Mouse (Mus musculus) cerebellum, postnatal 25 days (tissue): Measurements from ENCODE around the gene Trit1.
"Not testable (repeated sequence)": the region's sequence is repeated elsewhere in the genome, so short reads cannot be mapped to it uniquely, and the experiment has no call there.

ENCODE experiments used
- DNase-seq, 2 experiments: peaks; one replicate each; pipeline ENCODE4 v3.0.0; 2021; ENCODE audit warnings: mixed read lengths in 2 of 2

The Trit1 gene

GRCm38 (mm10) chr4:123016451-123016957 lies at the start of gene Trit1:
Gene Trit1, plus strand, starts transcription at chr4:123016597.
- DNase-seq = peak; percentile 94 to 96

- no peak for DNase-seq
Measured at GRCm38 (mm10) chr4:122968106-122968505, 48.3 kb upstream of the Trit1 start.

- DNase-seq = no peak
Measured at GRCm38 (mm10) chr4:122971191-122971590, 45.2 kb upstream of the Trit1 start.

GRCm38 (mm10) chr4:122971646-122972045 lies 44.8 kb upstream of the Trit1 start:
- no peak for DNase-seq

- DNase-seq = no peak
Measured at GRCm38 (mm10) chr4:122972056-122972455, 44.3 kb upstream of the Trit1 start.

- no peak for DNase-seq
Measured at GRCm38 (mm10) chr4:122974976-122975520, 41.3 kb upstream of the Trit1 start.

- no peak for DNase-seq
Measured at GRCm38 (mm10) chr4:122976885-122977284, 39.5 kb upstream of the Trit1 start.

- no peak for DNase-seq
Measured at GRCm38 (mm10) chr4:122978850-122979249, 37.5 kb upstream of the Trit1 start.

GRCm38 (mm10) chr4:122979826-122980225 lies 36.6 kb upstream of the Trit1 start:
- no peak for DNase-seq

GRCm38 (mm10) chr4:122980684-122981083 lies 35.7 kb upstream of the Trit1 start:
- no peak for DNase-seq

- DNase-seq = no peak
Measured at GRCm38 (mm10) chr4:122981238-122981637, 35.2 kb upstream of the Trit1 start.

- DNase-seq = no peak
Measured at GRCm38 (mm10) chr4:122981930-122982329, 34.5 kb upstream of the Trit1 start.

- no peak for DNase-seq
Measured at GRCm38 (mm10) chr4:122982537-122982936, 33.9 kb upstream of the Trit1 start.

- no peak for DNase-seq
Measured at GRCm38 (mm10) chr4:122983486-122984261, 32.7 kb upstream of the Trit1 start.

- peak; percentile 25 to 60 for DNase-seq
Measured at GRCm38 (mm10) chr4:122985110-122985509, 31.3 kb upstream of the Trit1 start.

- no peak for DNase-seq
Measured at GRCm38 (mm10) chr4:122987421-122987820, 29.0 kb upstream of the Trit1 start.

- DNase-seq = not testable (repeated sequence)
Measured at GRCm38 (mm10) chr4:122988004-122988403, 28.4 kb upstream of the Trit1 start.

GRCm38 (mm10) chr4:122991177-122991576 lies 25.2 kb upstream of the Trit1 start:
- DNase-seq = no peak

- DNase-seq = no peak
Measured at GRCm38 (mm10) chr4:122992276-122992675, 24.1 kb upstream of the Trit1 start.

- peak; percentile 92 to 95 for DNase-seq
Measured at GRCm38 (mm10) chr4:122995404-122996220, 20.8 kb upstream of the Trit1 start, which contains the start of gene Mycl. Gene Mycl, plus strand, starts transcription at chr4:122995652.

GRCm38 (mm10) chr4:122996221-122996617 lies 20.2 kb upstream of the Trit1 start:
- DNase-seq = peak; percentile 34 to 44

- peak; percentile 23 to 30 for DNase-seq
Measured at GRCm38 (mm10) chr4:122996618-122997381, 19.6 kb upstream of the Trit1 start.
